Mouse (Mus musculus): Measurements from ENCODE around the gene Dusp9. TPM values are rescaled to one million over a fixed set of nuclear protein-coding genes. Genes with fewer than 3 reads are reported as not detected.

The Dusp9 gene
- polyA plus RNA-seq, 1 experiment: 214 TPM

DNA sequence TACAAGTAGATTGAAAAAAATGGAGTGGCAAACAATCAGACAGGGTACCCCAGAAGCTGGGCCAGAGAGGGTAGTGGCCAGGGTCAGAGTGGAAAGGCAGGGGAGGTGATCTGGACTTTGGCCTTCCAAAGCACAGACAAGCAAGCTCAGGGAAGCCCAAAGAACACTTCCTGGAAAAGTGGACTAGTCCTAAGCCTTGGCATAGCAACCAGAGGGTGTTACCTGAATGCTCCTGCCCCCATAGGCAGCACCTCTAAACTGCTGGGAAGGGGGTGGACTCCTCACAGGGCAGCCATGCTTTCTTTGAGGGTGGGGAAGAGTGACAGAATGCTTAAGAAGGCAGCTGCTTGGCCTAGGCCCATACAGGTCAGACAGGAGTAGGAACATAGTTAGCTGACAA lies 45.8 kb downstream of the Dusp9 start:
- no peak for TF ChIP-seq EP300 (IDR thresholded peaks at IDR 0.05; ENCODE audit: insufficient read depth, low read depth, low read length)
- TF ChIP-seq CTCF (IDR thresholded peaks at IDR 0.05; ENCODE audit: low read depth, low read length): no peak
- TF ChIP-seq POLR2A (IDR thresholded peaks at IDR 0.05; ENCODE audit: insufficient read depth, low read length): no peak
- Histone ChIP-seq H3K4me1 (ENCODE audit: control insufficient read depth, insufficient read depth, low read length) (peaks cover 2% of the 10 kb centered on the region), H3K27ac (ENCODE audit: insufficient read depth, low read length) (no peak overlapping the region), H3K9ac (ENCODE audit: low read depth, poor library complexity, severe bottlenecking) (no peak overlapping the region), H3K9me3 (replicated peaks; ENCODE audit: control insufficient read depth, insufficient read depth, low read length, poor library complexity, severe bottlenecking) (no peaks in the 10 kb centered on the region), H3K4me3 (ENCODE audit: low read depth, low read length) (no peak overlapping the region), H3K27me3 (ENCODE audit: control insufficient read depth, insufficient read depth, low read length, poor library complexity, severe bottlenecking) (no peaks in the 10 kb centered on the region), H3K36me3 (ENCODE audit: control insufficient read depth, insufficient read depth, low read length, poor library complexity, severe bottlenecking) (peaks cover 41% of the 10 kb centered on the region)

- Histone ChIP-seq H3K36me3 (ENCODE audit: control insufficient read depth, insufficient read depth, low read length, poor library complexity, severe bottlenecking) (peaks cover 36% of the 10 kb centered on the region), H3K9ac (ENCODE audit: low read depth, poor library complexity, severe bottlenecking) (no peak overlapping the region), H3K27me3 (ENCODE audit: control insufficient read depth, insufficient read depth, low read length, poor library complexity, severe bottlenecking) (no peaks in the 10 kb centered on the region), H3K4me3 (ENCODE audit: low read depth, low read length) (no peak overlapping the region), H3K4me1 (ENCODE audit: control insufficient read depth, insufficient read depth, low read length) (peaks cover 2% of the 10 kb centered on the region), H3K9me3 (replicated peaks; ENCODE audit: control insufficient read depth, insufficient read depth, low read length, poor library complexity, severe bottlenecking) (no peaks in the 10 kb centered on the region), H3K27ac (ENCODE audit: insufficient read depth, low read length) (no peak overlapping the region)
- TF ChIP-seq CTCF (IDR thresholded peaks at IDR 0.05; ENCODE audit: low read depth, low read length): no peak
- TF ChIP-seq POLR2A (IDR thresholded peaks at IDR 0.05; ENCODE audit: insufficient read depth, low read length): no peak
- TF ChIP-seq EP300 (IDR thresholded peaks at IDR 0.05; ENCODE audit: insufficient read depth, low read depth, low read length): no peak
These were observed 46.4 kb downstream of the Dusp9 start for GRCm38 (mm10) chrX:73685629-73686028.

- no peaks in the 10 kb centered on the region for H3K27me3 ChIP-seq (ENCODE audit: control insufficient read depth, insufficient read depth, low read length, poor library complexity, severe bottlenecking)
- H3K9me3 ChIP-seq (replicated peaks; ENCODE audit: control insufficient read depth, insufficient read depth, low read length, poor library complexity, severe bottlenecking): no peaks in the 10 kb centered on the region
- H3K4me1 ChIP-seq (ENCODE audit: control insufficient read depth, insufficient read depth, low read length): no peaks in the 10 kb centered on the region
- H3K27ac ChIP-seq (ENCODE audit: insufficient read depth, low read length): no peak overlapping the region
- TF ChIP-seq EP300 (IDR thresholded peaks at IDR 0.05; ENCODE audit: insufficient read depth, low read depth, low read length) (no peak), CTCF (IDR thresholded peaks at IDR 0.05; ENCODE audit: low read depth, low read length) (peak; percentile 53), POLR2A (IDR thresholded peaks at IDR 0.05; ENCODE audit: insufficient read depth, low read length) (no peak)
- H3K9ac ChIP-seq (ENCODE audit: low read depth, poor library complexity, severe bottlenecking): no peak overlapping the region
- peaks cover 40% of the 10 kb centered on the region for H3K36me3 ChIP-seq (ENCODE audit: control insufficient read depth, insufficient read depth, low read length, poor library complexity, severe bottlenecking)
- H3K4me3 ChIP-seq (ENCODE audit: low read depth, low read length): no peak overlapping the region
These were observed 51.9 kb downstream of the Dusp9 start for GRCm38 (mm10) chrX:73690917-73691629.

Other genes with a start within 250 kb of the Dusp9 start
- 0.73 TPM in 1 of 2 replicates, not detected in the other for gene Gm18336, start 240.7 kb upstream of the Dusp9 start, polyA plus RNA-seq (2011; ENCODE audit: insufficient read depth, insufficient read length, low read depth, missing spikeins)
- gene Zfp92, start 228.3 kb upstream of the Dusp9 start, polyA plus RNA-seq (2011; ENCODE audit: insufficient read depth, insufficient read length, low read depth, missing spikeins): 0.12 TPM in 1 of 2 replicates, not detected in the other
- gene Trex2, start 204.1 kb upstream of the Dusp9 start, polyA plus RNA-seq (2011; ENCODE audit: insufficient read depth, insufficient read length, low read depth, missing spikeins): not detected in 2 replicates
- 26.2 and 26.3 TPM in 2 replicates for gene Haus7, start 180.4 kb upstream of the Dusp9 start, polyA plus RNA-seq (2011; ENCODE audit: insufficient read depth, insufficient read length, low read depth, missing spikeins)
- 67.3 and 77.7 TPM in 2 replicates for gene Bgn, start 155.8 kb upstream of the Dusp9 start, polyA plus RNA-seq (2011; ENCODE audit: insufficient read depth, insufficient read length, low read depth, missing spikeins)
- gene Atp2b3, start 136.3 kb upstream of the Dusp9 start, polyA plus RNA-seq (2011; ENCODE audit: insufficient read depth, insufficient read length, low read depth, missing spikeins): 0.31 TPM in 1 of 2 replicates, not detected in the other
- gene Pnck, start 20.7 kb downstream of the Dusp9 start, polyA plus RNA-seq (2011; ENCODE audit: insufficient read depth, insufficient read length, low read depth, missing spikeins): 3.9 and 5.1 TPM in 2 replicates
- gene Slc6a8, start 33.7 kb downstream of the Dusp9 start, polyA plus RNA-seq (2011; ENCODE audit: insufficient read depth, insufficient read length, low read depth, missing spikeins): 74.8 and 76.8 TPM in 2 replicates
- 120 and 123 TPM in 2 replicates for gene Bcap31, start 76.8 kb downstream of the Dusp9 start, polyA plus RNA-seq (2011; ENCODE audit: insufficient read depth, insufficient read length, low read depth, missing spikeins)
- 8.0 and 10.3 TPM in 2 replicates for gene Abcd1, start 77.2 kb downstream of the Dusp9 start, polyA plus RNA-seq (2011; ENCODE audit: insufficient read depth, insufficient read length, low read depth, missing spikeins)
- not detected in 2 replicates for gene Plxnb3, start 117.7 kb downstream of the Dusp9 start, polyA plus RNA-seq (2011; ENCODE audit: insufficient read depth, insufficient read length, low read depth, missing spikeins)
- not detected in 2 replicates for gene Srpk3, start 135.0 kb downstream of the Dusp9 start, polyA plus RNA-seq (2011; ENCODE audit: insufficient read depth, insufficient read length, low read depth, missing spikeins)
- 147 and 151 TPM in 2 replicates for gene Idh3g, start 147.5 kb downstream of the Dusp9 start, polyA plus RNA-seq (2011; ENCODE audit: insufficient read depth, insufficient read length, low read depth, missing spikeins)
- 108 and 132 TPM in 2 replicates for gene Ssr4, start 147.6 kb downstream of the Dusp9 start, polyA plus RNA-seq (2011; ENCODE audit: insufficient read depth, insufficient read length, low read depth, missing spikeins)
- 22.0 and 24.1 TPM in 2 replicates for gene Pdzd4, start 185.6 kb downstream of the Dusp9 start, polyA plus RNA-seq (2011; ENCODE audit: insufficient read depth, insufficient read length, low read depth, missing spikeins)